In the genomic region with DNA sequence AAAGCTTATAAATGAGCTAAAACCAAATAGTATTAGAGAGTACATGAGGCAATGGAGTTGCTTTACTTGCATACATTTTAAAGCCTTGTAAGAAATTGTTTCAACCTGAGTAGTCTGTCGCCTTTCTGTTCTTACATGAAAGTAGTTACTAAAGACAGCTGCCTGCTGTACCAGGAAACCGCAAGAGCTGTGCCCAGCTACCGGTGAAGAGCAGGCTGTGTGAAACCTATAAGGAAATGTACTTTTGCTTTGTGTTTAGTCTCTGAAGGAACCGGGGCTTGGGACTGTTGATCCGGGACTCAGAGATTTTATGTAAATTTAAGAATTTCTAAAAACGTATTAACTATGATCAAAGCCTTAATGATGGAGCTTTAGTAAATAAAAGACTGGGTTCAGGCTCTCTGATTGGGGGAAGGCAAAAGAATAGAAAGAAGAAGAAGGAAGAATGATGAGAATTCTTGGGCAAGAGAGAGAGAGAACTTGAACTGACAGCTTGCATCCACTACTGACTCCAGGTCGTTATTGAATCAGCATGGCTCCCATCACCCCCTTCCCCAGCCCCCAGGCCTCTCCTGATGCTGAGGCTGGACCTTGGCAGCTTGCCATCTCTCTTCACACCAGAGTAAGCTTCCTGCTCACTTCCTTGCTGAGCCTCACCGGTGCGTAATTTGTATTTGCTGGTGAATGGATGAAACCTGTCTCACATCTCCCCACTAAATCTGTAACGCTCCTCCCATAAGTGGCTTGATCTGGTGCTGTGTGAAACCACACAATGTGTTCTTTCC, we compare ENCODE assay signal across 9 mouse cellular contexts. TPM values are rescaled to one million over a fixed set of nuclear protein-coding genes. Genes with fewer than 3 reads are reported as not detected.
DNase-seq lines count a peak whose midpoint lies in the region; ATAC-seq and TF ChIP-seq lines count a peak whose summit lies in the region.
"Had no signal": no experiment of that assay in that cellular context is flagged by ENCODE, and none has a peak within 500 bp of the region (broad histone marks: within the 10 kb centered on the region; RNA-seq: fewer than 3 reads in every experiment).

No protein-coding gene starts in this region.

- H3K27ac ChIP-seq in hindbrain, embryonic 15.5 days (replicated peaks), result no peak overlapping the region
- H3K27ac ChIP-seq in hindbrain, embryonic 10.5 days, result no peak overlapping the region
- peak overlapping the region; percentile 55 for H3K27ac ChIP-seq in bone marrow, adult 2 months (ENCODE audit: control insufficient read depth, insufficient read depth, low read depth, low read length, poor library complexity)
- H3K27ac ChIP-seq: limb, embryonic 13.5 days had no signal

- no peak overlapping the region for H3K9ac ChIP-seq in hindbrain, embryonic 15.5 days
- H3K9ac ChIP-seq: limb, embryonic 13.5 days had no signal

- H3K27me3 ChIP-seq in hindbrain, embryonic 15.5 days, result no peaks in the 10 kb centered on the region
- no peaks in the 10 kb centered on the region for H3K27me3 ChIP-seq in hindbrain, embryonic 10.5 days (ENCODE audit: insufficient read depth, poor library complexity, severe bottlenecking)
- H3K27me3 ChIP-seq: limb, embryonic 13.5 days had no signal

- no peak for TF ChIP-seq POLR2A in bone marrow, adult 2 months (IDR thresholded peaks at IDR 0.05; ENCODE audit: borderline replicate concordance, control insufficient read depth, low read depth, low read length)

- TF ChIP-seq CTCF in bone marrow, adult 2 months (IDR thresholded peaks at IDR 0.05; ENCODE audit: control insufficient read depth, insufficient read depth, low read length), result no peak

- no peak overlapping the region for H3K4me3 ChIP-seq in hindbrain, embryonic 15.5 days
- H3K4me3 ChIP-seq in hindbrain, embryonic 10.5 days, result no peak overlapping the region
- no peak overlapping the region for H3K4me3 ChIP-seq in bone marrow, adult 2 months (replicated peaks; ENCODE audit: control insufficient read depth, low read depth, low read length)
- H3K4me3 ChIP-seq: limb, embryonic 13.5 days had no signal

- H3K36me3 ChIP-seq in hindbrain, embryonic 15.5 days, result no peaks in the 10 kb centered on the region
- H3K36me3 ChIP-seq in hindbrain, embryonic 10.5 days, result no peaks in the 10 kb centered on the region
- H3K36me3 ChIP-seq: limb, embryonic 13.5 days had no signal

- no peaks in the 10 kb centered on the region for H3K9me3 ChIP-seq in hindbrain, embryonic 15.5 days
- H3K9me3 ChIP-seq in hindbrain, embryonic 10.5 days, result no peaks in the 10 kb centered on the region
- H3K9me3 ChIP-seq: limb, embryonic 13.5 days had no signal

- H3K4me2 ChIP-seq in hindbrain, embryonic 15.5 days, result no peak overlapping the region
- H3K4me2 ChIP-seq: limb, embryonic 13.5 days had no signal

- DNase-seq in hindbrain, embryonic 10.5 days (ENCODE audit: low spot score), result no peak
- DNase-seq in CD4-positive helper T cell, adult 2 months (ENCODE audit: low read depth, low spot score), result peak; percentile 79
- peak; percentile 10 to 12 for DNase-seq in natural killer cell, adult 2 months (ENCODE audit: low spot score in 2 of 2)
- no peak for DNase-seq in testis, postnatal 10 days (ENCODE audit: low spot score)
- no peak for DNase-seq in right cerebral cortex, adult 2 months (ENCODE audit: low spot score in 2 of 2)
- DNase-seq: gastrocnemius, postnatal 25 days had no signal

- 0 out of 2 replicates have a peak, but pooled peaks have one; percentile 59 for ATAC-seq in hindbrain, embryonic 15.5 days (ENCODE audit: low FRiP score, low read depth)

- WGBS in hindbrain, embryonic 15.5 days, result 71% methylated on average over 10 of the region's 10 CpGs
- 87% methylated on average over 10 of the region's 10 CpGs for WGBS in hindbrain, embryonic 10.5 days
- 64% methylated on average over 10 of the region's 10 CpGs for WGBS in bone marrow, adult 2 months

- no peaks in the 10 kb centered on the region for H3K4me1 ChIP-seq in hindbrain, embryonic 15.5 days (replicated peaks)
- H3K4me1 ChIP-seq in hindbrain, embryonic 10.5 days (replicated peaks), result no peaks in the 10 kb centered on the region
- H3K4me1 ChIP-seq in bone marrow, adult 2 months (ENCODE audit: control insufficient read depth, insufficient read depth, low read length), result peaks cover 1% of the 10 kb centered on the region
- H3K4me1 ChIP-seq: limb, embryonic 13.5 days had no signal

RNA-seq across cellular contexts. Expression of a gene that starts 59.6 kb away (rescaled TPM):
- polyA plus RNA-seq in hindbrain, embryonic 15.5 days (2015; fragmentation: Nextera tagmentation; extraction: Ambion mirVana), result 360 and 362 TPM in 2 replicates
- 101 and 114 TPM in 2 replicates for polyA plus RNA-seq in hindbrain, embryonic 10.5 days (2016; fragmentation: Nextera tagmentation; extraction: Ambion mirVana)
- 12.6 and 31.6 TPM in 2 replicates for polyA plus RNA-seq in bone marrow, adult 2 months (2011; ENCODE audit: insufficient read depth, insufficient read length, low replicate concordance, missing spikeins)

Comparison
In these comparisons a context has a peak if more than half of its experiments do, and no peak if none do; other contexts are left out.
1. DNase-seq: peak in CD4-positive helper T cell, adult 2 months (single experiment) and natural killer cell, adult 2 months (2 of 2); none in hindbrain, embryonic 10.5 days (single experiment), testis, postnatal 10 days (single experiment) and right cerebral cortex, adult 2 months (0 of 2).